Mouse (Mus musculus) kidney, embryonic 14.5 days (tissue): ENCODE measurements around the gene Tmc5. TPM values are rescaled to one million over a fixed set of nuclear protein-coding genes. Genes with fewer than 3 reads are reported as not detected.

Experiments used
- polyA plus RNA-seq: library from polyadenylated mRNA; unstranded; fragments of >200 nt; fragmentation: Nextera tagmentation; extraction: Ambion mirVana; gene quantifications from 2 replicates; pipeline ENCODE4 v1.2.1, GENCODE M21; 2014

The Tmc5 gene
- polyA plus RNA-seq, 1 experiment from 2014 or later = not detected

Other genes with a start within 250 kb of the Tmc5 start
- 6.2 and 11.4 TPM in 2 replicates for gene Syt17, start 149.1 kb upstream of the Tmc5 start, polyA plus RNA-seq
- gene Itpripl2, start 105.3 kb upstream of the Tmc5 start, polyA plus RNA-seq = 2.5 and 3.1 TPM in 2 replicates
- gene Coq7, start 63.9 kb upstream of the Tmc5 start, polyA plus RNA-seq = 158 and 169 TPM in 2 replicates
- gene Tmc7, start 12.6 kb upstream of the Tmc5 start, polyA plus RNA-seq = 1.2 and 2.7 TPM in 2 replicates
- gene Gde1, start 108.5 kb downstream of the Tmc5 start, polyA plus RNA-seq = 95.2 and 100 TPM in 2 replicates
- gene Ccp110, start 115.3 kb downstream of the Tmc5 start, polyA plus RNA-seq = 9.4 and 13.5 TPM in 2 replicates
- 52.3 and 69.6 TPM in 2 replicates for gene Vps35l, start 142.9 kb downstream of the Tmc5 start, polyA plus RNA-seq